Mouse (Mus musculus): Measurements from ENCODE around the gene Btaf1. TPM values are rescaled to one million over a fixed set of nuclear protein-coding genes. Genes with fewer than 3 reads are reported as not detected.
"Not testable (repeated sequence)": the region's sequence is repeated elsewhere in the genome, so short reads cannot be mapped to it uniquely, and the experiment has no call there.

Btaf1 gene
- polyA plus RNA-seq, 1 experiment = 25.4 TPM

- no peak overlapping the region for H3K4me3 ChIP-seq (ENCODE audit: insufficient read depth, low read length)
- no peak overlapping the region for H3K27ac ChIP-seq (ENCODE audit: insufficient read depth, low read depth, low read length)
- TF ChIP-seq POLR2A (IDR thresholded peaks at IDR 0.05; ENCODE audit: borderline replicate concordance, low read depth, low read length) (no peak), CTCF (IDR thresholded peaks at IDR 0.05; ENCODE audit: low read depth, low read length) (no peak)
- peaks cover 4% of the 10 kb centered on the region for H3K4me1 ChIP-seq (ENCODE audit: control insufficient read depth, insufficient read depth, low read length)
Observed at GRCm38 (mm10) chr19:36940064-36940463, 14.2 kb downstream of the Btaf1 start.

- no peak overlapping the region for H3K4me3 ChIP-seq (ENCODE audit: insufficient read depth, low read length)
- peaks cover 14% of the 10 kb centered on the region for H3K4me1 ChIP-seq (ENCODE audit: control insufficient read depth, insufficient read depth, low read length)
- TF ChIP-seq POLR2A (IDR thresholded peaks at IDR 0.05; ENCODE audit: borderline replicate concordance, low read depth, low read length) (no peak), CTCF (IDR thresholded peaks at IDR 0.05; ENCODE audit: low read depth, low read length) (no peak)
- H3K27ac ChIP-seq (ENCODE audit: insufficient read depth, low read depth, low read length) = no peak overlapping the region
Observed at GRCm38 (mm10) chr19:36953637-36954206, 27.8 kb downstream of the Btaf1 start.

GRCm38 (mm10) chr19:36958331-36958730 lies 32.5 kb downstream of the Btaf1 start:
- Histone ChIP-seq H3K4me1 (ENCODE audit: control insufficient read depth, insufficient read depth, low read length) (peaks cover 14% of the 10 kb centered on the region), H3K27ac (ENCODE audit: insufficient read depth, low read depth, low read length) (no peak overlapping the region), H3K4me3 (ENCODE audit: insufficient read depth, low read length) (no peak overlapping the region)
- TF ChIP-seq CTCF (IDR thresholded peaks at IDR 0.05; ENCODE audit: low read depth, low read length) = no peak
- TF ChIP-seq POLR2A (IDR thresholded peaks at IDR 0.05; ENCODE audit: borderline replicate concordance, low read depth, low read length) = no peak

- no peak overlapping the region for H3K4me3 ChIP-seq (ENCODE audit: insufficient read depth, low read length)
- H3K27ac ChIP-seq (ENCODE audit: insufficient read depth, low read depth, low read length) = no peak overlapping the region
- no peak for TF ChIP-seq CTCF (IDR thresholded peaks at IDR 0.05; ENCODE audit: low read depth, low read length)
- TF ChIP-seq POLR2A (IDR thresholded peaks at IDR 0.05; ENCODE audit: borderline replicate concordance, low read depth, low read length) = no peak
- H3K4me1 ChIP-seq (ENCODE audit: control insufficient read depth, insufficient read depth, low read length) = peaks cover 5% of the 10 kb centered on the region
Observed at GRCm38 (mm10) chr19:36961320-36961719, 35.4 kb downstream of the Btaf1 start.

- H3K27ac ChIP-seq (ENCODE audit: insufficient read depth, low read depth, low read length); H3K4me3 ChIP-seq (ENCODE audit: insufficient read depth, low read length); H3K4me1 ChIP-seq (ENCODE audit: control insufficient read depth, insufficient read depth, low read length): not testable (repeated sequence)
Observed at GRCm38 (mm10) chr19:36962544-36963260, 36.8 kb downstream of the Btaf1 start.

GRCm38 (mm10) chr19:37004557-37004956 lies 78.7 kb downstream of the Btaf1 start:
- Histone ChIP-seq H3K4me3 (ENCODE audit: insufficient read depth, low read length) (no peak overlapping the region), H3K4me1 (ENCODE audit: control insufficient read depth, insufficient read depth, low read length) (no peaks in the 10 kb centered on the region), H3K27ac (ENCODE audit: insufficient read depth, low read depth, low read length) (no peak overlapping the region)
- no peak for TF ChIP-seq CTCF (IDR thresholded peaks at IDR 0.05; ENCODE audit: low read depth, low read length)
- no peak for TF ChIP-seq POLR2A (IDR thresholded peaks at IDR 0.05; ENCODE audit: borderline replicate concordance, low read depth, low read length)

- no peak overlapping the region for H3K27ac ChIP-seq (ENCODE audit: insufficient read depth, low read depth, low read length)
- H3K4me3 ChIP-seq (ENCODE audit: insufficient read depth, low read length) = no peak overlapping the region
- H3K4me1 ChIP-seq (ENCODE audit: control insufficient read depth, insufficient read depth, low read length) = no peaks in the 10 kb centered on the region
- TF ChIP-seq POLR2A (IDR thresholded peaks at IDR 0.05; ENCODE audit: borderline replicate concordance, low read depth, low read length) (no peak), CTCF (IDR thresholded peaks at IDR 0.05; ENCODE audit: low read depth, low read length) (no peak)
Observed at GRCm38 (mm10) chr19:37009878-37010281, 84.0 kb downstream of the Btaf1 start.

GRCm38 (mm10) chr19:37013461-37013860 lies 87.6 kb downstream of the Btaf1 start:
- Histone ChIP-seq H3K27ac (ENCODE audit: insufficient read depth, low read depth, low read length) (no peak overlapping the region), H3K4me1 (ENCODE audit: control insufficient read depth, insufficient read depth, low read length) (no peaks in the 10 kb centered on the region), H3K4me3 (ENCODE audit: insufficient read depth, low read length) (no peak overlapping the region)
- TF ChIP-seq POLR2A (IDR thresholded peaks at IDR 0.05; ENCODE audit: borderline replicate concordance, low read depth, low read length) (no peak), CTCF (IDR thresholded peaks at IDR 0.05; ENCODE audit: low read depth, low read length) (no peak)

- TF ChIP-seq CTCF (IDR thresholded peaks at IDR 0.05; ENCODE audit: low read depth, low read length) (no peak), POLR2A (IDR thresholded peaks at IDR 0.05; ENCODE audit: borderline replicate concordance, low read depth, low read length) (no peak)
- Histone ChIP-seq H3K4me1 (ENCODE audit: control insufficient read depth, insufficient read depth, low read length) (no peaks in the 10 kb centered on the region), H3K4me3 (ENCODE audit: insufficient read depth, low read length) (no peak overlapping the region), H3K27ac (ENCODE audit: insufficient read depth, low read depth, low read length) (no peak overlapping the region)
Observed at GRCm38 (mm10) chr19:37014173-37014939, 88.5 kb downstream of the Btaf1 start.

GRCm38 (mm10) chr19:37016890-37017289 lies 91.0 kb downstream of the Btaf1 start:
- Histone ChIP-seq H3K4me3 (ENCODE audit: insufficient read depth, low read length) (no peak overlapping the region), H3K27ac (ENCODE audit: insufficient read depth, low read depth, low read length) (no peak overlapping the region), H3K4me1 (ENCODE audit: control insufficient read depth, insufficient read depth, low read length) (no peaks in the 10 kb centered on the region)
- TF ChIP-seq CTCF (IDR thresholded peaks at IDR 0.05; ENCODE audit: low read depth, low read length) (no peak), POLR2A (IDR thresholded peaks at IDR 0.05; ENCODE audit: borderline replicate concordance, low read depth, low read length) (no peak)

Data from bone marrow macrophage, adult 2 months (primary cell).